Mouse (Mus musculus): ENCODE results near the gene Ubqln4.

DNA sequence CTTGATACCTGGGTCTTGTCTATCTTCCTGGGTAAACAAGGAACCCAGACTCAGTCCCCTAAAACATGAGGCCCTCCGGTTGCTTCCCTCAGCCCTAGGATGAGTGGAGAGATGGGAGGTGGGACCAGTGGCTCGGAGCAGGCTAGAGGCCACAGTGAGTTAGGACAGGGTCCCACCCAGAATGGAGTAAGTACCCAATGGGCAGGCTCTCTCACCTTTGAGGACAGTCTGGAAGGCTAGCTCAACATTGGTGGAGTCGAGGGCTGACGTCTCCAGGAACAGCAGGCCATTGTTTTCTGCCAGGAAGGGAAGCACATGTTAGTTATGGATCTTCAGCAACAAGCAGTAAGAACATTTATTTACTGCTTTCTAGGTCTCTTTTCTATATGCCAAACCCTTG lies 11.1 kb upstream of the Ubqln4 start:
- TF ChIP-seq CTCF (IDR thresholded peaks at IDR 0.05; ENCODE audit: low read depth, low read length) (no peak), GATA1 (IDR thresholded peaks at IDR 0.05; ENCODE audit: borderline replicate concordance, low read length) (no peak), POLR2AphosphoS5 (IDR thresholded peaks at IDR 0.05; ENCODE audit: insufficient replicate concordance, low read depth, low read length) (no peak), TAL1 (conservative IDR thresholded peaks at IDR 0.05; ENCODE audit: low read depth, low read length) (no peak)
